Mouse (Mus musculus): ENCODE results near the gene Hlcs.

DNA sequence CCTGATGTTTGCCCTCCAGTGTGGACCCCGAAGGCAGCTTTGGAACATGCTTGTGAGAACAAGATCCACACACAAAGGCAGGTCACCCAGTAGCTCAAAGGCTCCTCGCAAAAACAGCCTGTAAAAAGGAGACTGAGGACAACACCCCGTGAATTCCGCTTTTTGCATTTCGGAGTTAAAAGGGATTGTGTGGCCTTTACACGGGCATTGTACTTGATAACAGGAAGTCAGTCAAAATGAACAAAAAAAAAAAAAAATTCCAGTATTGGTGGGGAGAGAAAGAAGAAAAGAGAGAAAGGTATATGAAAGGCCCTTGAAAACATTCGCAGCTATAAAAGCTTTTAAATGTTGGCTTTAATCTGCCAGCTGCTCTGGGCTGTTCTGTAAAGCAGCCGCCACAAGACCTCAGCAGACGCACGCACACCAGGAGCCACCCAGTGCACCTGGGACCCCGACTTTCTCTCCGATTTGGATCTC lies 58.9 kb downstream of the Hlcs start:
- TF ChIP-seq CTCF (IDR thresholded peaks at IDR 0.05; ENCODE audit: low read depth, low read length) = no peak
- no peak for TF ChIP-seq POLR2AphosphoS5 (IDR thresholded peaks at IDR 0.05; ENCODE audit: insufficient replicate concordance, low read depth, low read length)
- TF ChIP-seq GATA1 (IDR thresholded peaks at IDR 0.05; ENCODE audit: borderline replicate concordance, low read length) = no peak

Measured in G1E (cell line).